Mouse (Mus musculus) kidney, adult 9 months (tissue): ENCODE measurements around the gene Olfr731.

ENCODE experiments used
- DNase-seq: peaks from one replicate; pipeline ENCODE4 v3.0.0; 2022

Gene Olfr731

DNA sequence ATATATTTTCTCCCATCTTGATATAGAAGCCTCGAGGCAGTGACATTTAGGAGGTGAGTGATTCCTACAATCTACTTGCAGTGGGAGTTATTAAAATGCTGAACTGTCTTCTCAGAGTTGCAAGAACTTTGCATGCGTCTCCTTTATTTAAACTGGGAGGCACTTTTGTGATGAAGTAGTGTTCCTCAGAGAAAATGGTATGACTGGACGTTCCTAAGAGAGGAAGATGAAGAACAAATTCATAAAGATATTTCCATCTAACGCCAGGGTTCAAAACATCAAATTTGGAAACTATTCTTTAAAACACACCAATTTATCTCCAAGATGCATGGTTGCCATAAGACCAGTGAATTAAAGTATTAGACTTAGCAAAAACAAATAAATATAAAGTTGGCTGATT is at the start of gene Olfr731:
Gene Olfr731 (minus strand): TSS at position 101 of the 400 bp plus-strand sequence.
- DNase-seq: no peak

DNA sequence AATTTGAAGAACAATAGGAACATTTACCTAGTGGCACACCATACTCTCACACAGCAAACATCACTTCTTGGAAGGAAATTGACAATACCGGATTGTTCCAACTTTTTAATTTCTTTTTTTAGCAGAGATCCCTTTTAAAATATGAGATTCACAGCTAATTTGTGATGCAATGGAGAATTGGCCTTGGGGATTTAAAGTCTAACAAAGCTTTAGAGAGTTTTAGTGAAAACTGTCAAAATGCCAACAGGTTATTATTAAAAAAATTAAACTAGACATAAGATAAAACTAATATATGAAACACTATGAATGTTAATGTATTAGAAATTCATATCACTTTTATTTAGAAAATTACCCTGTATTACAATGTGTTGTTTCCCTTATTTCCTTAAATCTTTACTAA is 42.4 kb upstream of the Olfr731 start, which contains the start of gene Olfr732:
Gene Olfr732 (minus strand): TSS at position 101 of the 400 bp plus-strand sequence.
- DNase-seq: no peak

DNA sequence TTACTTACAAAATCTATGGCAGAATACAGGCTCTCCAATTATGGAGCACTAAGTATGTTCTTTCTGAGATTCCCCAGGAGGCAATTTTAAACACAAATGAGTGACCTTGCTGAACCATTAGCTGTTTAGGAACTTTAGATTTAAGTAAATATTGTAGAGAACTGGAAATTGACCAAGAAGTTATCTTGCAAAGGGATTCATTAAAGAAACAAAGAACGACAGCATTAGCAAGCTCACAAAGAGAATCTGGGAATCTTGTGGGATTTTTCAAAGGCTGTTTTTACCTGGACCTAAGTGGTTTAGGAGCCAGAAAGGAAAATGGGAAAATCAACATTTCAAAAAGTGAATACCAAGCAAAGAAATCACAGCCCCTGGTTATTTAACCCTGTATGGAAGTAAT is 53.6 kb downstream of the Olfr731 start, which contains the start of gene Olfr730:
Gene Olfr730 (minus strand): TSS at position 101 of the 400 bp plus-strand sequence.
- DNase-seq: no peak
